Mouse (Mus musculus): ENCODE data around the gene Crybg1. TPM values are rescaled to one million over a fixed set of nuclear protein-coding genes. Genes with fewer than 3 reads are reported as not detected.

Crybg1 gene
- total and polyA plus RNA-seq, 3 experiments = 0.73 to 1.2 (median 0.98) TPM

Other genes with a start within 250 kb of the Crybg1 start
- 10 to 100 TPM in 1 of 2 experiments, 1 to 10 TPM in 1; 9.3 to 12.0 TPM for gene Qrsl1, start 247.1 kb downstream of the Crybg1 start, total RNA-seq (2021)
- gene Qrsl1, start 247.1 kb downstream of the Crybg1 start, polyA plus RNA-seq (2012; rRNA removed) = 4.7 and 4.8 TPM in 2 replicates
- gene Rtn4ip1, start 247.0 kb downstream of the Crybg1 start, total RNA-seq (2021) = 10 to 100 TPM; 26.3 to 30.3 TPM
- gene Rtn4ip1, start 247.0 kb downstream of the Crybg1 start, polyA plus RNA-seq (2012; rRNA removed) = 6.1 and 6.2 TPM in 2 replicates
- gene Atg5, start 119.5 kb upstream of the Crybg1 start, total RNA-seq (2021) = 10 to 100 TPM; 33.3 to 45.1 TPM
- gene Atg5, start 119.5 kb upstream of the Crybg1 start, polyA plus RNA-seq (2012; rRNA removed) = 6.4 and 8.9 TPM in 2 replicates

Data from adrenal gland, adult 2 months (tissue).